Mouse (Mus musculus): Measurements from ENCODE around the gene Ager.

GRCm38 (mm10) chr17:34590154-34590987 is 7.3 kb upstream of the Ager start:
- no peak for TF ChIP-seq CTCF (conservative IDR thresholded peaks at IDR 0.05; ENCODE audit: low read length)
- TF ChIP-seq POU5F1 (IDR thresholded peaks at IDR 0.05; ENCODE audit: borderline replicate concordance, low read length): no peak
